Mouse (Mus musculus) urinary bladder, postnatal 4 days (tissue): ENCODE measurements around the gene Nol10.
A peak's percentile ranks its signal among the peaks of the same experiment; 100 is the strongest.
"Not testable (repeated sequence)": the region's sequence is repeated elsewhere in the genome, so short reads cannot be mapped to it uniquely, and the experiment has no call there.

Experiments
- DNase-seq, 2 experiments: peaks; one replicate each; pipeline ENCODE4 v3.0.0; 2021 to 2022; ENCODE audit warnings: low spot score in 2 of 2

The Nol10 gene

DNA sequence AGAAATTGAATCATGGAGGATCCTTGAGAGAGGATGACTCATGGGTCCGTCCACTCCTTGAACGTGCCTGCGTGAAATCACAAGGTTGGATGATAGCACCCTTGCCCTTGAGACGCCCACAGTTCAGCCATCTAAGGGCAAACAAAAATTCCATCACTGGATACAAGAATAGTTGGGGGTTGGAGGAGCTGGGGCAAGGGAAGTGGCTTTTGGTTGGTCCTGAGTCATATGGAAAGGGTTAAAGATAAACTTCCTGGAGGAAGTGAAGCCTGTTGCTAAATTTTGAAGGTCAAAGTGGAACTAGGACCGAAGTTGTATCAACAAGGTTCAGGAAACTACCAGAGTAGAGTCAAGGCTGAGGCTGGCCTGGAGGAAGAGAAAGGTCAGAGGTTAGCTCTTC is 106.8 kb downstream of the Nol10 start:
- DNase-seq = no peak

DNA sequence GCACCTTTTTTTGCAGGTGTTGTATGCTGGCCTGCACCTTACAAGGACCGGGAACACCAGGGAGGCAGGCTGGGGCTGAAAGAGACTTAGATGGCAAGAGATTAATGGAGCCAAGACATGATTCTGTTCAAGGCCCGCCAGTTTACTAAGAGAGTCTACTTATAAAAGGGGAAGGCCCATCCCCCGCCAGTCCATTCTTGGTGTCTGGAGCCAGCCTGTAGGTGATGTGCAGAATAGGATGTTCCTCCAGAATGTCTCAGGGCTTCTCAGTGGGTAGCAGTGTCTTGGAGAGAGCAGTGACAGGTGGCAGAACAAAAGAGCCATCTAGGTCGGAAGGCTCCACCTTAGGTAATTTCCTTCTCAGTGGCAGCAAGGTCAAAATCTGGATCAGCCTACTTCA is 111.0 kb downstream of the Nol10 start:
- DNase-seq = not testable (repeated sequence)

DNA sequence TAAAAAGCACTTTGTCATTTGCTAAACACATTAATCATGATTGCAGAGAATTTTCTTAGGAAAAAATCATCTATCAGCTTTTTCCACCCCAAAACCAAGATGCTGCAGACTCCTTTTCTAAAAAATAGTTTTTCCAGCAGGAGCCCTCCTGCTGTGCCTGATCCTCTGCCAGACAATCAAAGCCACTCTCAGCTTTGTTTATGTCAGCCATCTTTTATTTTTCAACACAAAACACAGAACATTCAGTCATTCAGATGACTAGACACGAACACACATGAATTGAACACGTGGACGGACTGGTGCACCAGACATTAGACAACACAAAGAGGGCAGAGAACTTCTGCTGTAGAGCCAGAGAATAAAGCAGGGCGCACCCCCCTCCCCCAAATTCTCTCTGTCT is 115.4 kb downstream of the Nol10 start:
- DNase-seq = no peak

DNA sequence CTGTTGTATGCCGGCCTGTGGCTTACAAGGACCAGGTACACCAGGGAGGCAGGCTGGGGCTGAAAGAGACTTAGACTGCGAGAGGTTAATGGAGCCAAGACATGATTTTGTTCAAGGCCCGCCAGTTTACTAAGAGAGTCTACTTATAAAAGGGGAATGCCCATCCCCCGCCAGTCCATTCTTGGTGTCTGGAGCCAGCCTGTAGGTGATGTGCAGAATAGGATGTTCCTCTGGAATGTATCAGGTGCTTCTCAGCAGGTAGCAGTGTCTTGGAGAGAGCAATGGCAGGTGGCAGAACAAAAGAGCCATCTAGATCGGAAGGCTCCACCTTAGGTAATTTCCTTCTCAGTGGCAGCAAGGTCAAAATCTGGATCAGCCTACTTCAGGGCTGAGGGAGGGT is 116.3 kb downstream of the Nol10 start:
- DNase-seq = not testable (repeated sequence)

DNA sequence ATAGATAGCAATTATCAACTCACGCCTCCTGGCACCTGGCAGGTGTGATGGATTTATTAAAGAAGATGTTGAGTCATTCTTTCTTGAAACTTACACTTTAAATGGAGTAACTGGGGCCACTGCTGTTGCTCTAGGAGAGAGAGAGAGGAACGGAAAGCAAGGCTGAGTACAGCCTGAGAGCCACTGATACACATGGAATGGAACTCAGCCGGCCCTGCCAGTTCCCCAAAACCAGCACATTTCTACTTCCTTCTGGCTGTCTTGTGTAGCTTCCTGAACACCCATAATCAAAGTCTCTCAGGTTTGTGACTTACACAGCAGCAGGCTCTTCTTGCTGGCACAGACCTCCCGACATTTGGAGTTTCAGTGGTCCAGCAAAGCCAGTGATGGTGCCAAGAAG is 118.5 kb downstream of the Nol10 start:
- no peak for DNase-seq

DNA sequence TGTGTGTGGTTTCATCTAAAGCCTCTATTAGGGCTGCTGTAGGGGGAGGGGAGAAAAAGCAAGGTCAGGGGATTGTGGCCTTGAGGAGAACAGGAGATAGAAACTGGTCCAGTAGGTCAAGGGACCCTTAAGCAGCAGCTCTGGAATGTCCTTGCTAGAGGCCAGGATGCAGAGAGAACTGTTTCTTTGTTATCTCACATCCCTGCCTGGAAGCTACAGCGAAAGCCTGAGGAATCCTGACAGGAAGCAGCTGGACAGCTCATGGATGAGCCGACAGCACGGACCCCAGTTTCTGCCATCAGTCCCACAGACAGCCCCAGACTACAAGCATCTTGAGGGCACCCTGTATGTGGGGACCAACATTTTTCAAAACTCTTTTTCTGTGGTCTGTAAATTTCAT is 120.1 kb downstream of the Nol10 start:
- DNase-seq = no peak

DNA sequence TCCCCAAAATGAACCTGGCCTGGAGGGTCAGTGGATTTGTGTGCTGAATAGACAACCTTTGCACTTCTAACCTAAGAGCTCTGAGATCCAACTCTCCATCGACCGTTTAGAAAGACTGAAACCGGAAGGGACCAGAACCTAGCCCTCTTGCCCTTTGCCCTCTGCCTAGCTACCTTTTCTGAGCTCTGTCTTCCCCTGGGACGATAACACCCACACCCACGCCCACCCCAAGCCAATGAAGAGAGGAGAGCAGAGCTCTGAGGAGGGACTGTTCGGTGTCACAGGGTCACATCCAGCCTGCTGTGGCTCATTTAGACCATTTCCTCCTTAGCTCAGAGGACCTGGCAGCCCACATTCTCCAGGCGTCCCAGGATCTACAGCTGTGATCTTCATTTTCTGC is 121.6 kb downstream of the Nol10 start:
- no peak for DNase-seq

DNA sequence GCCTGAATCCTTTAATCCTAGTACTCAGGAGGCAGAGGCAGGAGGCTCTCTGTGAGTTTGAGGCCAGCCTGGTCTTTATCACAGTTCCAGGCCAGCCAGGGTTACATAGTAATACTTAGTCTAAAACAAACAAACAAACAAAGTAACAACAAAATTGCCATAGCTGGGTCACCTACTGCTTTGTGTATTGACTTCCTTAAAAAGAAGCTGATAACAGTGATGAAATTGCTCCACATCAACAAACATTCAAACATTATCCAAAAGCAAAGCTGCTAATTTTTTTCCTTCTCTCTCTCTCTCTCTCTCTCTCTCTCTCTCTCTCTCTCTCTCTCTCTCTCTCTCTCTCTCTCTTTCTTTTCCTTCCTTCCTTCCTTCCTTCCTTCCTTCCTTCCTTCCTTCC is 122.3 kb downstream of the Nol10 start:
- DNase-seq = not testable (repeated sequence)

DNA sequence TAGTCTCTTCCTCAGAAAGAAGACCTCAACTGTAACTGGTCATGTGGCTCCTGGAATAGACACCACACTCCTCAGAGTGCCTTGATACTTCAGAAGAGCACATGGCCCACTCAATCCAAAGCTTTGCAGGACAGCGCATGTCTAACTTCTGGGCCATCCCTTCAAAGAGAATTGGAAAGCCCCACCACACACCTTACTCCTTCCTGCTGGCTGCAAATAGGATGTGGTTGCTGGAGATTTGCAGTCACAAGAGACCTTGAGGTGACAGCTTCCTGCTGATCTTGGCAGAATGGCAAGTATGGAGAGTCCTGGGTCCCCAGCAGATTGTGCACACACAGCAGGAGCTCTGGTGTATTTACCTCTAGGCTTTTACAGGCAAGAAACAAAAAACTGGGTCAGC is 123.1 kb downstream of the Nol10 start:
- DNase-seq = no peak

DNA sequence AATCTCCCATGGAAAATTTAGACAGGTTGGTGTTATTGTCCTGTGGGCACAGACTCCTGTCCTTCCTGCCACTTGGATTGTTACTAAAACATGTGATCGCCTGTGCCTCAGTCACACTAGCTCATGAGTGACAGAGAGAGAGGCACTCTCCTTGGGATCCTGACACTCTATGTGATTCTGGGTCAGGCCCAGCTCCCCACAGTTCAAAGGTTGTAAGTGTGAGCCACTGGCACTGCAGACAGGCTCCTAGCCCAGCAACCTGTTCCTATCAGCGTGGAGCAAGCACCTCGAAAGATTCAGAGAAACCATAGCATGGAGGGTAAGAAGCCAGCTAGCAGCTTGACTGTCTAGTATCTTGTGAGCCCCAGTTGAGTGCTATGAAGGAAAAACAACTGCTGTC is 124.9 kb downstream of the Nol10 start:
- no peak for DNase-seq

DNA sequence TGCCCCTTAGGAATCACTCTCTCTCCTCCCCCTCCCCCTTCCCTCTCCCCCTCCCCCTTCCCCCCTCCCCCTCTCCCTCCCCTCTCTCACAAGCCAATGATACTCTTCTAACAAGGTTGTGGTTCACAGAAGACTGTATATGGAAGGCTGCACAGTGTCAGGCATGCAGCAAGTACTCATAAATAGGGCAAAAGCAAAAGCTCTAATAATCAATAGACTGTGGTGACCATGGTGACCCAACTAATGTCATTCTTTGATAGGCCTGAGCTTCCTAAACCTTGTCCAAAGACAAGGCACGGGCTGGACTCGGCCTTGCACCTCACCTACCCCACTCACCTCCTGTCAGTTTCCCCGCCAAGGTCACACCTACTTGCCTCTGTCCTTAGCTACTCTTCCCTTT is 125.6 kb downstream of the Nol10 start:
- no peak for DNase-seq

DNA sequence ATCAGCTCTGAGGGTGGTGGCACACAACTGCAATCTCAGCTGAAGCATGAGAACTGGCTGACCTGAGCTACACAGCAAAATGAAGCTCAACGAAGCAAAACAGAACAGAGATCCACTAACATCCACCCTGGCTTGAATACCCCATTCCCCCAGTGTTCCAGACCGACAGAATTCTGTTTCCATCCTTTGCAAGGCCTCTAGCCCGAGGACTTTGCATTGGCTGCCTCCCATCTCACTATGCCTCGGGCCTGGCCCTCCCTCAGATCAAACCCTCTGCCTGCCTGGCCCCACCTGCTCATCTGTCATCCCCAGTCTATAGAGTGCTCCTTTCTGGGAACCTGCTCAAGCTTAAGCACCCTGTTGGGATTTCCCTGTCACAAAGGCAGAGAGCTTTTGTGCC is 126.4 kb downstream of the Nol10 start:
- DNase-seq = peak in 1 of 2 experiments; percentile 46

DNA sequence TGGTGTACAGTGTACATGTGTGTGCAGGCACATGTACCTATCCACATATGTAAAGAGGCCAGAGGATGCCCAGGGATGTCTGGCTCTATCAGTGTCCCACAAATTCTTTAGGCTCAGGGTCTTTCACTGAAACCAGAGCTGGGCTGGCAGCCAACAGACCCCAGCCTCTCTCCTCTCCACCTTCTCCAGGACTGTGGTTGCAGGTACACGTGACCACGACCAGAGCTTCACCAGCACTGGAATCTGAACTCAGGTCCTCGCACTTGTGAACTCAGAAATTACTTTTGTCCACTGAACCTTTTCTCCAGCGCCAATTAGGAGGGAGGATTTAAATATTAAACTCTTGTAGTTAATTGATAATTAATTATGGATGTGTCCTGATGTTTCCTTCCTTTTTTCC is 126.9 kb downstream of the Nol10 start:
- peak in 1 of 2 experiments; percentile 51 for DNase-seq

DNA sequence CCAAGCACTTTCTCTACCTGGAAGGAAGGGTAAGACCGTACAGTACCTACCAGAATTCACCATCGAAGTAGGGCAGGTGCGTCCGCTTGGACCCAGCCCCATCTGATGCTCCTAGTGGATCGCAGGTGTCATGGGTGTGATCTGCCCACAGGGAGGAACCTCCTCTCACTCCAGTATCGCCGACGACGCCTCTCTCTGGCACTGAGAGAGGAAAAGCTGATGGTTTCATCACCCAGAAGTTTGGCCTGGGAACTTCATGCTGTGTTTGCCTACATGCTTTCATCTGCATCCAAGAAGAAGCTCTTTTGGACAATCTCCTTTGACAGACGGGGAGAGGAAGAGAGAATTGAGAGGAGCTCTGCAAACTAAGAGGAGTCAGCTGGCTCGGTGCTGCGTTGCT is 129.9 kb downstream of the Nol10 start:
- peak; percentile 11 to 52 for DNase-seq

DNA sequence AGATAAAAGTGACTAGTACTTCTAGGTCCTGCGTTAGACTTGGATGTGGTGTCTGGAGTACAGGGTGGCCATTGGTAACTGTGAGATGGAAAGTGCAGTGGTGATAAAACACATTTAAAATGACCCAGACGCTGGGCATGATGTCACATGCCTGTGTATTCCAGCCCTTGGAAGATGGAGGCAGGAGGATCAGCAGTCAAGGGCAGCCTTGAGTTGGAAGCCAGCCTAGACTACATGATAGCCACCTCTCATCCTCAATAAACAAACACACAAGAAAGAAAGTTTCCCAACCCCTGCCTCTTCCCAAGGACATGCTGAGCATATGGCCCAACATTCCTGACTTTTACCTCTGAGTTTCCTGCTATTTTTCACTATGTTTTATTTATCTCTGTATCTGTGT is 130.6 kb downstream of the Nol10 start:
- peak in 1 of 2 experiments; percentile 17 for DNase-seq
